Mouse (Mus musculus): ENCODE results near the gene 4930452B06Rik.

Gene 4930452B06Rik

DNA sequence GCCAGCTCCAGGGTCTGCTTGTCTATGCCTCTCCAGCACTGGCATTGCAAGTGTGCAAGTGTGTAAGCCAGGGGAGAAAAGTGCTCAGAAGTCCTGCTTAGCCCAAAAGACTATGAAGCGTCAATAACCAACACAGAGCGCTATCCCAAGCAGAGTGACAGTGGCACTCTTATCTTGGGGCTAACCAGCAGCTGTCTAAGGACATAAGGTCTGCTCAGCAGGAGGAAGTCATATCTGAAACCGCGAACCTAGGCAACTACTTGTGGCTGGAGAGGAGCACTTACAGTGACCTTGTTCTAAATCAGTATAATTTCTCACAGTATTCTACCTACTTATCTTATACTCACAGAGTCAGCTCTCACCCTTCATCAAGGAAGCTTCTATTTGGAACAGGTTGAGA is 214.9 kb downstream of the 4930452B06Rik start:
- no peak for DNase-seq (ENCODE audit: low read depth)

DNA sequence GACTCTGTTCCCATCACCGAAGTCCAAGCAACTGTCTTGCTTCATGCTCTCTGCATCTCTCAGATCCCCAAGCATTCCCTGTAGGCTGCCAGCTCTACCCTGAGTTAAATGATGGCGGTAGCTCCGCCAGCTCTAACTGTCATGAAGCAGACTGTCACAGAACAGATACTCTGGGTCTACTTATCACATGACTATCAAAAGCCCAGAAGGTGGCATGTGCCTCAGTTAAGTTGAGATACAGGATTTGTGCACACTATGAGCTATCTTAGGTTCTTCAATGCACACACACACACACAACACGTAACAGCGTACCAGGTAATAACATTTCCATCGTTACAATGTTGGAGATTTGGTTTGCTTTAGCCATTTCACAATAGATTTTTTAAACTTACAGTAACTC is 215.7 kb downstream of the 4930452B06Rik start:
- DNase-seq (ENCODE audit: low read depth): no peak

DNA sequence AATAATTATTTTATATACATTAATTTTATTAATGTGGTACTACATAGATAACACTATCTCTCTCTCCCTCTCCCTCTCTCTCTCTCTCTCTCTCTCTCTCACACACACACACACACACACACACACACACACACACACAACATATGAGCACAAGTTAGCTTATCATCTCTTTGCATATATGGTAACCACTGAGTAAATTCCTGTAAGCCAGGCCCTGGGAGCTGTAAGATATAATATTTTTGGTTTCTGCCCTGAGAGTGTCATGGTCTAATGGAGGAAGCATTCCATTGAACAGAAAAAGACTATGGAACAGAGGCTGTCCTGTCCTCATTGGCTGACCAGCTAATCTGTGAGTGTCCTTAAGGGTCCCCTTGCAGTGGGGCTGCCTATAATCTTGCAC is 216.7 kb downstream of the 4930452B06Rik start:
- DNase-seq (ENCODE audit: low read depth): no peak

GRCm38 (mm10) chr14:8447352-8447751 is 218.7 kb downstream of the 4930452B06Rik start:
- no peak for DNase-seq (ENCODE audit: low read depth)

DNA sequence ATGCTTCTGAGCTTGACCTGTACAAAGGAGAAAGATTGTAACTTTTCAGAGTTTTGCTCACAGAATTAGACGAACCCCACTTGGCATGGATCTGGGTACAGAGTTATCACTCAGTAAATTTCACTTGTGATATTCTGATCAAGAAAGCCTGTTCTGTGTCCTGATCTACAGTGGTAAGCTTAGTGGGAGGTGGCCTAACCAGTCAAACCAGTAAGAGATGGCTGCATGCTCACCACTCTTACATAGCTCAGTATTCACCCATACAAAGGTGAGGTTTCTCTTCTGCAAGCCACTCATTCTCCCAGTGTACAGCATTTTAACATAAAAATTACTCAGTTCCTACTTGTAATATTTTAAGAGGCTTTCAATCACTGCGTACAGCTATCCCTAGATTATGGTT is 221.7 kb downstream of the 4930452B06Rik start:
- DNase-seq (ENCODE audit: low read depth): no peak

DNA sequence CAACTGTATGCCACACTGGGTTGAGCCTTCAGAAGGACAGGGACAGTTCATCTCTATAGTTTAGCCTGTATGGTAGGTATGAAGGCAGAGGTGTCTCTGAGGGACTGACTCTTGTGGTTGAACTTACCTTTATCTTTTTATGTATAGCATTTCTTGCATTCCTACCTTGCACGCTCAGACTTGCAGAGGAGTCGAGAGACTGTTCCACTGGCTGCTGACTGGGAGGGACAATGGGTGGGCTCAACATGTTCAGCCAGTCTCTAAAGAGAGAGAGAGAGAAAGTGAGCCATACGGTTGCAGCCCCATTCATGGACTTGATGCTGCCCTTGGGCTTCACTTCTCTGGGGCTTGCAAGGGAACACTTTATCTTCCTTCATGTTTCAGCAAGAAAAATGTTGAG is 223.3 kb downstream of the 4930452B06Rik start:
- DNase-seq (ENCODE audit: low read depth): no peak

DNA sequence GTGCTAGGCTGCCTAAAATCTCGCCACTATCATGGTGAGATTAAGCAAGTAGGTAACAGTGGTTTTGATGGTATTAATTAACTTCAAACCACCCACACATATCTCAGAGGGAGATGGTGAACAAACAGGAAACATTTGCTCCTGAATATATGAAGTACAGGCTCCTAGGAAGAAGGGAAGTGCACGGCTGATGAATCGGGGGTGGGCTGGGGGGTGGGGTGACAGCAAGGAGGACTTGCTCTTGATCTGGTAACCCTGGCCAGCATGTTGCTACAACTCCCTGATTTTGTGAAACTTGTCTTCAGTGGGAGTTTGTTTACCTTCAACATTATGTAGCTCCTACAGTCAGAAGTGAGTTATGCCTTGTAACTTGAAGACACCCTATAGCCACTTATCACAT is 224.4 kb downstream of the 4930452B06Rik start:
- no peak for DNase-seq (ENCODE audit: low read depth)

DNA sequence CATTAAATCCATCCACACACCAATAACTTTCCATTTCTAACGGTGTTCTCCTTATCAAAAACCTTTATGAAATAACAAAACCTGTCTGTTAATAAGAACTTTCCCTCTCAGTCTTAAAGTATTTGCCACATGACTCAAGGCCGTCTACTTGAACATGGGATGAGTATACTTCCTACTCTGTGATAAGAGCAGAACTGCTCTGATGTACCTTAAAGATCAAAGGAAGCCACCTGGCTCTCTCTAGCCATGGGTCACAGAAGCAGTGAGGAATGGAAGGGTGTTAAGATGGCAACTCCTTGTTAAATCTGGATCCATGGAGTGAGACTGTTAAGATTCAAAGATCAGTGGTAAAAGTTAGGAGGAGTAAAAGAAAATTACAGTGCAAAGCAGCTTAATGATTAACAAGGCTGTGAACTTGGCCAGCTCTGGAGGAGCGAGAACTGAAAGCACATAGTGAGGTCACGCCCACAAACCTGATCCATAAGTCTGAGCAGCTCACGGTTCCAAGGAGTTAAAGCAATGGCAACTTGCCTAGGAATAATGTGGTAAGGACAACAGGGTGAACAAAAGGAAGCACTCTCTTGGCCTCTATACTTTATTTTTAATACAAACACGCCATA is 235.3 kb downstream of the 4930452B06Rik start:
- DNase-seq (ENCODE audit: low read depth): no peak

DNA sequence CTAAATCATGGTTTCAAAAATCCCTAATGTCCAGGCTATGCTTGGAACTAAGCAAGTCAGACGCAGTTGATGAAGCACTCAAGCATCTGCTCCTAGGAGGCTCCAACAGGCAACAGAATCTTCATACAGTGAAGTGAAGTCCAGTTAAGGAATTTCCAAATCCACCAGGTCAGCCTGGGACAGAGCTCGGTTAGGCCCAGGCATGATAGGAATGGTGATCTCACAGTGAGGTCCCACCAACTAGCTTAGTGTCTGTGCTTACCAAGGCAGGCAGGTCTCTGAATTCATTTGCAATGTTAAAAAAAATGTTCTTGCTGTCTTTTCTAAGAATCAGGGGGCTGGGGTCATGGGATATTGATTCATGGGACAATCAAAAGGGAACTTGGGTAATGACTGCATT is 236.3 kb downstream of the 4930452B06Rik start:
- DNase-seq (ENCODE audit: low read depth): peak; percentile 2

GRCm38 (mm10) chr14:8422833-8423232 is 243.2 kb downstream of the 4930452B06Rik start:
- no peak for DNase-seq (ENCODE audit: low read depth)

GRCm38 (mm10) chr14:8421199-8421787 is 244.7 kb downstream of the 4930452B06Rik start:
- DNase-seq (ENCODE audit: low read depth): no peak

- DNase-seq (ENCODE audit: low read depth): peak; percentile 2
Measured at GRCm38 (mm10) chr14:8418610-8419009, 247.4 kb downstream of the 4930452B06Rik start.

GRCm38 (mm10) chr14:8405946-8406345 is 260.1 kb downstream of the 4930452B06Rik start:
- DNase-seq (ENCODE audit: low read depth): no peak

DNA sequence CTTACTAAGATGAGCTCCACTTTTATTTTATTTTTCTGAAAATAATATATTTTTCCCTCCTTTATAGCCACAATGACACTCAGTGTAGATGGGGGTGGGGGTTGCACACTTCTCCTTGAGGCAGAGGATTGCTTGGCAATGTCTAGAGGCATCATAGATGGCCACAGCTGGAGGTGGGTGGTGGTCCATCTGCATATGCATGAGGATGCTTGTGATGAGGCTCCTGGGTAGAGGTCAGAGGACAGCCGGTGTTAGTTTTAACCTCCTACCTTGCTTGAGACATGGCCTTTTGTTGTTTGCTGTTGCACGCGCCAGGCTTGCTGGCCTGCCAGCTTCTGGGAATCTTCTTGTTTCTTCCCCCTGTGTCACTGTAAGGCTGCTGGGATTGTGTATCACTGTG is 262.7 kb downstream of the 4930452B06Rik start:
- DNase-seq (ENCODE audit: low read depth): no peak

DNA sequence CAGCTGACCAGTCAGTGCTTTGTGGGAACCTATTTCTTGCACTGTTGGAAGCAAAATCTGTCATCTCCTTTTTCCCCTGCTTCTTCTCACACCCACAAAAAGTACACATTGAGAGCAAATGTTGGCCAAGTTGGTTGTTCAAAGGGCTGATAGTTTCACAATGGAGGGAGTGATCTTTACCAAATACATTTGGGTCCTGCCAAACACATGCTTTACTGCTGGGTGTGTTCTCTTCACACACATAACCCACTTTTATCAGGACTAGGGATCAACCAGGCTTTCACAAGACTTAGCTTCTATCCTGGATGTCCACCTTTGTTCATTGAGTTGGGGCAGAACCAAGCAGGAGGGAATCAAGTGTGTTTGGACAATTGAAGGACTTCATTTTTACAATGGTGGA is 267.5 kb downstream of the 4930452B06Rik start:
- DNase-seq (ENCODE audit: low read depth): no peak

DNA sequence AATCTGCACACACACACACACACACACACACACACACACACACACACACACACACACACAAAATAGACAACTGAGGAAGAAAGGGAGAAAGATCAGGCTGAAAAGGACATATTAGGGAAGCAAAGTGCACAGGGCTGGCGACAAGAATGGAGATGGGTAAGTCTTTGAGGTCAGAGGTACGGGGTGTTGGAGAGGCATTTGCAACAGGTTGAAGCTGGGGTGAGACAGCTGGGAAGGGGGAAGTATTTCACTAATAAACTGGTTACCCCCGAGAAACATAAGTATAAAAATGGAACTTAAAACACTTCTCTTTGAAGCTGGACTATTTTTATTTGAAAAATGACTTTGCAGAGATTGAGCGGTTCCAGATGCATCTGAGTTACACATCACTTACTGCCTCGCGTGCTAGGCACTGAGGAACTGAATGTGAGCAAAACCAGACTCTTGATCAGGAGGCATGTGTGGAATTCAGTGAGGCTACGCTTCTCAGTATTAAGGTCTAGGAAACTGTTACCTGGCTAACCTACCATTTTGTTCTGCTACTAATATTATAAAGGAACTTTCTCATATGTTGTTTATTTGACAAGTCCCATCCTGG is 270.3 kb downstream of the 4930452B06Rik start:
- DNase-seq (ENCODE audit: low read depth): no peak

- DNase-seq (ENCODE audit: low read depth): no peak
Measured at GRCm38 (mm10) chr14:8392181-8392825, 273.7 kb downstream of the 4930452B06Rik start.
